Mouse (Mus musculus) erythroid progenitor cell, adult 5-6 weeks (primary cell): ENCODE results near the gene Tnrc6b. TPM values are rescaled to one million over a fixed set of nuclear protein-coding genes. Genes with fewer than 3 reads are reported as not detected.
A peak's percentile ranks its signal among the peaks of the same experiment; 100 is the strongest.
"Not testable (repeated sequence)": the region's sequence is repeated elsewhere in the genome, so short reads cannot be mapped to it uniquely, and the experiment has no call there.

Experiments
- ATAC-seq: replicated peaks from 2 replicates; pipeline ENCODE4 v1.8.0; 2016; ENCODE audit warnings: moderate number of reproducible peaks, mild to moderate bottlenecking, moderate TSS enrichment, inconsistent platforms; ENCODE audit not compliant: poor library complexity, low FRiP score, severe bottlenecking
- total RNA-seq, 2 experiments: library from RNA; stranded (forward) in 1 of 2; stranded (reverse) in 1 of 2; fragments of 150-400 nt in 1 of 2; fragments of 186-747, 209-891 nt in 1 of 2; gene quantifications; 2 replicates each; pipeline versions ENCODE4 v1.2.3 to v1.2.4; 2015 to 2017; ENCODE audit warnings: low replicate concordance in 2 of 2

Tnrc6b gene
- total RNA-seq, 2 experiments from 2014 or later: 113 to 357 TPM

- no peak for ATAC-seq
These were observed 186.8 kb downstream of the Tnrc6b start for GRCm38 (mm10) chr15:80897911-80898310.

- ATAC-seq: no peak
These were observed 188.7 kb downstream of the Tnrc6b start for GRCm38 (mm10) chr15:80899806-80900205.

GRCm38 (mm10) chr15:80901806-80902513 is 190.8 kb downstream of the Tnrc6b start:
- no peak for ATAC-seq

- ATAC-seq: not testable (repeated sequence)
These were observed 193.7 kb downstream of the Tnrc6b start for GRCm38 (mm10) chr15:80904776-80905175.

- ATAC-seq: no peak
These were observed 199.1 kb downstream of the Tnrc6b start for GRCm38 (mm10) chr15:80910183-80910582.

- ATAC-seq: peak; percentile 96
These were observed 199.8 kb downstream of the Tnrc6b start for GRCm38 (mm10) chr15:80910790-80911531.

- ATAC-seq: peak; percentile 35; the same call in 1 of the 2 replicates
These were observed 201.1 kb downstream of the Tnrc6b start for GRCm38 (mm10) chr15:80912175-80912574.

- ATAC-seq: no peak
These were observed 202.7 kb downstream of the Tnrc6b start for GRCm38 (mm10) chr15:80913803-80914202.

- ATAC-seq: no peak
These were observed 204.7 kb downstream of the Tnrc6b start for GRCm38 (mm10) chr15:80915850-80916249.

GRCm38 (mm10) chr15:80916621-80917020 is 205.5 kb downstream of the Tnrc6b start:
- ATAC-seq: no peak

GRCm38 (mm10) chr15:80920346-80920745 is 209.2 kb downstream of the Tnrc6b start:
- ATAC-seq: no peak

- peak; percentile 65 for ATAC-seq
These were observed 210.7 kb downstream of the Tnrc6b start for GRCm38 (mm10) chr15:80921781-80922180.

- ATAC-seq: no peak
These were observed 213.1 kb downstream of the Tnrc6b start for GRCm38 (mm10) chr15:80924211-80924610.

- ATAC-seq: no peak
These were observed 217.8 kb downstream of the Tnrc6b start for GRCm38 (mm10) chr15:80928811-80929355.

- ATAC-seq: no peak
These were observed 219.0 kb downstream of the Tnrc6b start for GRCm38 (mm10) chr15:80930048-80930571.

GRCm38 (mm10) chr15:80930676-80931320 is 219.7 kb downstream of the Tnrc6b start:
- not testable (repeated sequence) for ATAC-seq

GRCm38 (mm10) chr15:80931345-80931960 is 220.3 kb downstream of the Tnrc6b start:
- ATAC-seq: no peak

- no peak for ATAC-seq
These were observed 223.7 kb downstream of the Tnrc6b start for GRCm38 (mm10) chr15:80934841-80935240.

- ATAC-seq: no peak
These were observed 225.6 kb downstream of the Tnrc6b start for GRCm38 (mm10) chr15:80936686-80937085.

GRCm38 (mm10) chr15:80938615-80939014 is 227.5 kb downstream of the Tnrc6b start:
- no peak for ATAC-seq
